Mouse (Mus musculus): ENCODE results near the gene Nup107.

The Nup107 gene

DNA sequence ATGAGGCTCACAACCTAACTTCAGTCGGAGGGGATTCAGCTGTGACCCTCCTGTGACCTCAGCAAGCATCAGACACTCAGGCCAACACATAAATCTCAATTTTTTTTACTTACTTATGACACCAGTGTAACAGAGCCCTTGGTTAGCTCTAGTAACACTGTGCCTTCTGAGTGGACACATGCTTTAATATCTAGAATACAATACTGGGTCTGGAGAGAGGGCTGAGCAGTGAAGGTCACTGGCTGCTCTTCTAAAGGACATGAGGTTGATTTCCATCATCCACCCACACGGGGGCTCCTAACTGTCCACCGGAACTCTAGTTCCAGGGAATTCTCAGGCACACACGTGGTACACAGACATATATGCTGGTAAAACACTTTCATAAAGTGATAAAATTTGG lies 13.6 kb downstream of the Nup107 start:
- DNase-seq (ENCODE audit: low read depth, low spot score), result no peak

DNA sequence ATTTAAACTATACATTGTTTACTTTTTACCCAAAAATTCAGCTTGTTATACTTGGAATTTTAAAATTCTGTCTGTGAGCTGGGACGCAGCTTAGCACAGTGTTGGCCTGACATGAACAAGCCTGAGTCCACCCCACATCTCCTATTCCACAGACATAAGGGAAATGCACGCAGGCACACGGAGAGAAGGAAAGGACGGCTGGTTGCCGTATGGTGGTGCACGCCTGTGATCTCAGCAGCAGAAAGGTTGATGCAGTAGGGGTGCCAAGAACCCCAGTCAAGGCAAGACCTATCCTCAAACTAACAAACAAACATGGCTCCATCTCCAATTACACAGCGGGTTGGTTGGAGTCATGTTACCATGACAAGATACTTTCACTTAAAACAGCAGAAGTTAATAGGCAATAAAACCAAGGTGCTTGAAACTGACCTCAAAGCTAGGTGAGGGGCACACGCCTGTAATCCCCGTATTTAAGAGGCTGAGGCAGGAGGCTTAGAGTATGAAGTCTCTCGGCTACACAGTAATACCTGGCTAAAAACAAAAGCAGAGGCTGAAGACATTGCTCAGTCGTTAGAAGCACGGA lies 14.1 kb downstream of the Nup107 start:
- no peak for DNase-seq (ENCODE audit: low read depth, low spot score)

DNA sequence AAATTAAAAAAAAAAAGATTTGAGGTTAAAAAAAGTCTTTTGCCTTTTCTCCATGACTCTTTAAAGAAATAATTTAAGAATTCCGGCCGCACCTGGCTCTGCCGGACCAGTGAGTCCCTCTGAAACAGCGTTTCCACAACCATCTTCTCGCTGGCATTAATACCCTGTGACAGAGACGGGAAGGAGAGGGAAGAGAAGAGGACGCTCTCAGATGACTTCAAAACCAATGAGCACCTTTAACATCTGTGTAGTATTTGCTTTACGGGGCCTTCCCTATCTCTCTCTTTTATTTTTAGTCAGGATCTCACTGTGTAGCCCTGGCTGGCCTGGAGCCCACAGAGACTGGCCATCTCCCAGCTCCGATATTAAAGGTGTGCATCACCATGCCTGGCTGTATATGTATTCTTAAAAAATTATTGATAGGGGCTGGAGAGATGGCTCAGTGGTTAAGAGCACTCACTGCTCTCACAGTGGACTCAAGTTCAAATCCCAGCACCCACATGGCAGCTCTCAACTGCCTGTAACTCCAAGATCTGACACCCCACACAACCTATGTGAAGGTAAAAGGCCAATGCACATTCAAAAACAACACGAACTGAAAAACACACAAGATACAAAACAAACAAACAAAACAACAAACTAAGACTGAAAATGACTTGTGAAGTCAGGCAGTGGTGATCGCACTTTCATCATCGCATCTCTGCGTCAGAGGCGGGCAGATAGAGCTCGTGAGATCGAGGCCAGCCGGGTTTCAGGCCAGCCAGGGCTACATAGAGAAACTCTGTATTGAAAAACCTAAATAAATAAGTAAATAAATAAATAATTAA lies 14.8 kb downstream of the Nup107 start:
- no peak for DNase-seq (ENCODE audit: low read depth, low spot score)

DNA sequence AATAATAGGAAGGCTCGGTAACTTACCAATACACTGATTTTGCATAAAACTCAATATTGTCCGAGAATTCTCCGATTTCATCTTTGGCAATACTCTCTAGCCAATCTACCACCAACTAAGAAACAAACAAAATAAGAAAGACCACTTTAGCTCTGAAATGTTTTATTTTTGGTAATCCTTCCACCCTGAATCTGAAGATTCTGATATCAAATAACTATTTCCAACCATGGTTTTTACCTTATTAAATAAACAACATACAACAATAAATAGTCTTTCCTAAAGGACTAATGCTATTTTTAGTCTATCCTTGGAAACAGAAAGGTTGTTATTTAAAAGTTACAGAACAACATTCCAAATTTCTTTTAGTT lies 15.4 kb downstream of the Nup107 start:
- no peak for DNase-seq (ENCODE audit: low read depth, low spot score)

DNA sequence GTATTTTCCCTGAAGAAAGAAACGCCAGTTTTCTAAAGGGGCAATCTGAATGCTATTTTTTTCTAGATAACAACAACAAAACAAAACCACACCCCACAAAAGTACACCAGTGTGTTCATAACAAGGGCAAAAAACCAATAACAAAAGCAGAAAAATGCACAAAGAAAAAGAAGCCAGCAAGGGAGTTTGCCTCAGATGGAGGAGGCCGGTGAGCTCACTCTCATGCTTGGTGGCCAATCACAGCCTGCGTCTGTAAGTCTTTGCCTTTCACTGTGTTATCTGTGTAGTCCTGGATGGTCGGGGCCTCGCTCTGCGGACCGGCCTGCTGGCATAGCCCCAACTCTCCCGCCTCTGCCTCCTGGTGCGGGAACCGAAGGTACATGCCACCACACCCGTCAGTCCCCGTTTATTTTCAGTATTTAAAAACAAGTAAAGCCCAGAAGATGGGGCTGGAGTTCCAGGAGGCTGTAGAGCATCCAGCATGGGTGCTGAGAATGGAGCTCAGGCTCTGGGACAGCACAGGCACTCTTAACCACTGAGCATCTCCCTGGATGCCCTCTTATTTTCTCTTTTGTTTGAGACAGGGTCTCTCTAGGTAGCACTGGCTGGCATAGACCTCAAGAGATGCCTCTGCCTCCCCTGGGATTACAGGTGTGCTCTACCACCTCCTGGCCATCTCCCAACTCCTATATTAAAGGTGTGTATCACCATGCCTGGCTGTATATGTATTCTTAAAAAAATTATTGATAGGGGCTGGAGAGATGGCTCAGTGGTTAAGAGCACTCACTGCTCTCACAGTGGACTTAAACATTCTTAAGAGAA lies 16.0 kb downstream of the Nup107 start:
- DNase-seq (ENCODE audit: low read depth, low spot score), result no peak

DNA sequence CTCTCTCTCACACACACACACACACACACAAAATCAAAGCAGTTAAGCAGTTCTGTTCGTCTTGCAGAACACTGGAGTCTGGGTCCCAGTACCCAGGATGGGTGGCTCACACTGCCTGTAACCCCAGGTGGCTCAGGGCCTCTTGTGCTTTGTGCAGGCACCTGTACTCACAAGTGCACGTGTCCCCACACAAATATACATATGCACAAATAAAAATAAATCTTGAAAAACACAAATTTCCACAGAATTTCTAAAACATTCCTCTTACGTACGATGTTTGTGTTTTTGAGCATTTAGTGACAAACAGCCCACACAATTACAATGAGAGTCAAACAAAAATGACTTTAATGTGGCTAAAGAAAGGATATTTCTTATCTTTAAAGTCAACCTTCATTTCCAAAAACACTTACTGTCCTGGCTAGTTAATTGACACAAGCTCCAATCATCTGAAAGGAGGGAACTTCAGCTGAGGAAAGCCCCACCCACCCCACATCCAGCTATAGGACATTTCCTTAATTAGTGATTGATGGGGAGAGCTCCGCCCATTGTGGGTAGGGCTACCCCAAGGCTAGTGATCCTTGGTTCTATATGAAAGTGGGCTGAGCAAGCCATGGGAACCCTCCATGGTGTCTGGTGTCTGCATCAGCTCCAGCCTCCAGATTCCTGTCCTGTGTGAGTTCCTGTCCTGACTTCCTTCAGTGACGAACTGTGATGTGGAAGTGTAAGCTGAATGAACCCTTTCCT lies 16.9 kb downstream of the Nup107 start:
- DNase-seq (ENCODE audit: low read depth, low spot score), result peak; percentile 78

DNA sequence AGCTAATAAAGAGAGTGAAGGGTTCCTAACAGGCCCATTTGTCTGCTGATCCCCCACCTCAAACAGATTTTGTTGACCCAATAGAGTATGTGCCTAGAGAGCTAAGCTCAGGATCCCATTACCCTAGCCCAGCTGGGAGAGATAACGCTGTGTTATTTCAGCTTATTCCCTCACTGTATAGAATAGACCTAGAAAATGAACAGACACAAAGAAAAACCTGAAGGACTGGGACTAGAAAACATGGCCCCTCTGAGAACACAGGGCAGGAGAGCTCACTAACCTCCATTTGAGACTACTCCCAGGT lies 17.7 kb downstream of the Nup107 start:
- DNase-seq (ENCODE audit: low read depth, low spot score), result no peak

DNA sequence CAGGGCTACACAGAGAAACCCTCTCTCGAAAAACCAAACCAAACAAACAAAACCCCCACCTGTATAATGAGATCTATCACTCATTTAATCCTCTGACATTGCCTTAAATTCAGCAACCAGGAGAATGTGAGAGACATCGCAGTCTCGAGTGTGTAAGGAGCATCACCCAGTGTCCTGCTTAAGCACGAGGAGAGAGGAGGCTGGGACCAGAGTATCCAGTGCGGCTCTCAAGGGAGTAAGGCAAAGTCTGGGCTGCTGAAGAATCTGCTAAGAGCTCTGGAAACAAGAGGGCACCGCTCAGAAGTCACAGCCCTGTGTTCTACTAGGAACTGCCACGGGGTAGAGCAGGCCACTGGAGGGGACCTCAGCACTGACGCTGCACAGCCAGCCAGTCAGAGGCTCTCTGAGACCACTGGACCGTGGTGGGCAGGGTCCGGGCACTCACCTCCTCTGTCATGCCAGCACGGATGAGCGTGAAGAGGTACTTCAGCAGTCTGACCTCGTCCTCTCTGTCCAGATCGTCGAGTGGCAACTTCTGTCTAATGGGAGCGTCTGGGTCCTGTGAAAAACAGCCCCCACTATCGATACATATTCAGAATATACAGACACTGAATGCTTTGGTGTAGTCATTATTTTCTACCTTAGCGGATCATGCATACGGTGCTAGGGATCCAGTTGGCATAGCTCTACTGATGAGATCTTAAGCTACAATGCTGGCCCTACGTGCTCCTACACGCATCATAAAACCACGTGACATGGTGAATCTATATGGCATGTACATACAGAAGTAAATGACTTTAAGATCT lies 18.3 kb downstream of the Nup107 start:
- no peak for DNase-seq (ENCODE audit: low read depth, low spot score)

DNA sequence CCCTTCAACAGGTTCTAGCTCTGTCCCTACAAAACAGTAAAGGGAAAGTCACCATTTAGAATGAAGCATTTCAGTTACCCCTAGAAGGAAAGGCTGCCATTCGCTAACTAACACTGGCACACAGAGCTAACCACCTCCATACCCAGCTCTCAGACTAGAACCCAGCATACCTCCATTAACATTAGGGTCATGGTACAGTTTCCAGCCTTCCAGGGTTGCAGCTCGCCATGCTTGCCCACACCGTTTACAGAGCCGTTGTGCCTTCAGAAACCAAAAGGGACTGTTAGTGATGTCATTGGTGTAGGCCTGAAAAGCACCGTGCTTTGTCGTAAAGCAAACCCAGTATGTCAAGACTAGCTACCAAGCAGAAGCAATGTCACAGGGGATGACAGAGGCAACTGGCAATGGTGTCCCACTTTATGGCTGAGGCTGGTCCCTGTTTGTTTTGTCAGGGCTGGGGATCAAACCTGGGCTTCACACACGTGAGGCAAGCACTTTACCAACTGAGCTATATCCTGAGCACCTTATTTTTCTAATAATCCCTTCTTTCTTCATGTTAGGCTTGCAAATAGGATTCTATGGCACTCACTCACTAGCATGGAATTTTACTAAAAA lies 19.3 kb downstream of the Nup107 start:
- no peak for DNase-seq (ENCODE audit: low read depth, low spot score)

DNA sequence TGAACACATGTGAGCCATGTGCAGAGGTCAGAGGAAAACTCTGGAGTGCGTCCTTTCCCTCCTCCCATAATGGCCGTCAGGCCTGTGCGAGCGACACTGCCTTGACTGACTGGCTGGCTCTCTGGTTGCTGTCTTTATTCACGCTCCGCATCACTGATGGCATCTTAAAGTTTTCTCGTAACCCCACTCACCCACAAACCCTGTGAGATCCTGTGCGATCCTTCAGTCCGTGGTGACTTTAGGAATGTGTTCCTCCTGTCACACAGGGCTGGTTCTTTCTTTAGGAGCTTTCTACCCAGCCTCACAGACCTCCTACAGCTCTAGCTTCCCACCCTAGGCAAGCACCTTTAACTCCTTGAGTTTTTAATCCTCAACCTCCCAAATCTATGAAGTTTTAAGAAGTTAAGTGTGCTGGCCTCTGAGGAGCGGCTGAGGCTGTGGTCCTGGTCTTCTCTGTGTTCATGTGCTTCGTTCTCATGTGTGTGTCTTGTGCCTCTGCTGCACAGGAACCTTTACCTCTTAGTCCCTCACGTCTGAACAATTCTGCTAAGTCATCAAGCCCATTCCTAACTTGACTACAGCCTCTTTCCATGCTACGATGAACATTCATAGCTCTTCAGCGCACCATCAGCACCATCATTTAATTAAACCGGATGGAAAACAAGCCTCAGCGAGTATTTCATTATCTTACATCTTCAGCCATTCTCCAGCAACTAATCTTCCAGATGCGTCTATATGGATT lies 20.0 kb downstream of the Nup107 start:
- no peak for DNase-seq (ENCODE audit: low read depth, low spot score)

DNA sequence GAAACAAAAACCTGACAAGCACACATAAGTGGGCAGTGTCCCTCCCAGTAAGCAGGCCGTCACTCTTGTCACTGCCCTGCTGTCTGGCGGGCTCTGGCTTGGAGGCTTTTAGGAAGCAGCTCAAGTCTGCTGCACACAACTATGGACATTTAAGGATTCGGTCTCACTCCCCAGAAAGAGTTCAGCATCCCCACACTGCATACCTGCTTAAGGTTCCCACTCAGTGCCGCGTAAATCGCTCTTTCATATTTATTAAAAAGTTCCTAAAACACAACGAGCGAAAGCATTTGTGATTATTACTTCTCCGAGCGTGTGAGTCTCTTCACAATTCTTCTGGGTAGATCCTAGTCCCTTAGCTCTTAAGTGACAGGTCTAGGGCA lies 21.4 kb downstream of the Nup107 start:
- DNase-seq (ENCODE audit: low read depth, low spot score), result no peak

DNA sequence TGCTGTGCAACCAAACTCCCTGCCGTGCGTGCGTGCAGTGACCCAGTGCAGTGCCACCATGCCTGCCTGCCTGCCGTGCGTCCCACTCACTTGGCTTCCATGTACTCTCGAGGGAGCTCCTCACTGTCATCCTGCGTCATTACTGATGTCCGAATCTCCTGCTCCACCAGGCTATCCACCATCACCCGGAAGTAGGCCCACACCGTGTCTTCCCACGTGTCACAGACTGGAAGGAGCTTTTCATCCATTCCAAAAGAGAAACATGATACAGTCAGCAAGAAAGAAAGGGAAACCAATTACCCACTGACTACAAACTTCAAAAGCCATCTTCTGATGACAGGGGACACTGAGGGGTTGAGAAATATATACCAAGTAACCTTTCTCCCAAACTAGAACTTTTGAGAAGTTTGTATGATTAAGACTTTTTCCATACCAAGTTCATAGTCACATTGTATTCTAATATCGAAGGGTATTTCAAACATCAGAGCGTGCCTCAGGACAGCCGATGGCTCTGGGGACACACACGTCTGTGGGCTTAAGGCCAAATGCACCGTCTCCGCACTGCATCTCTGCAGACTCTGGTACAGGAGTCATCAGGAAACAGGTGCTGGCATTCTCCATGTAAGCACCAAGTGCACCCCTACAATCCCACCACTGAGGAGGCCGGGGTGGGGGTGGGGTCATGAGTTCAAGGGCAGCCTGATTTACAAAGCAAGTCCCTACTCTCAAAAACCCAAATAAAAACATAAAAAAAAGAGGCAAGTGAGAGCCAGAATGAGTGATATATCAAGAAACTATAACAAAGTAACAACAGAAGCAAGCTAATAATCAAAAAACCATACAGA lies 22.0 kb downstream of the Nup107 start:
- no peak for DNase-seq (ENCODE audit: low read depth, low spot score)

DNA sequence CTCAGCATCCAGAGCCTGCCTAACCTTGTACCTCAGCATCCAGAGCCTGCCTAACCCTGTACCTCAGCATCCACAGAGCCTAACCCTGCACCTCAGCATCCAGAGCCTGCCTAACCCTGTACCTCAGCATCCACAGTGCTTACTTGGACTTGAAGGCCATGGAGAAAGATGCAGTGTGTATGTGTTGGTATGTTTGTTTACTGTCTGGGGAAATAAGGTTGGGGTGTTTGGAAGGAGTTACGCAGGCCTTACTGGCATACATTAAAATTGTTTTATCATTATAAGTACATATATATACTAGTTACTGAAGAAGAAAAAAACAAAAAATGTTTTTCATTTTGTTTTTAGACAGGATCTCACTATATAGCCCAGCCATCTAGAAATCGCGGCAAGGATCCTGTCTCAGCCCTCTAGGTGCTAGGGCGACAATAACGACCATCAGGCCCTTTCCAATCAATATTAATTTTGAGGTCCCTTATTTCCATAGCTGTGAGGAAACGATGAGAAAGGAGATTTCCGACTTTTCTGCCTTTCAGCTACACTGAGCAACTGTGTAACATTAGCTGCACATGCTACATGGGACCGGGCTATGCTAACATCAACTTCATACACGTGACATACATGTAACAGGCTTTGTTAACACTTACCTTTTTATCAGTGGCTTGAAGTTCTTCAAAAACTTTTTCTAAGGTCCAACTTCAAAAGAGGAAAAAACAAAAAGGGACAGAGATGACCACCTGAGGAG lies 22.8 kb downstream of the Nup107 start:
- DNase-seq (ENCODE audit: low read depth, low spot score), result no peak

DNA sequence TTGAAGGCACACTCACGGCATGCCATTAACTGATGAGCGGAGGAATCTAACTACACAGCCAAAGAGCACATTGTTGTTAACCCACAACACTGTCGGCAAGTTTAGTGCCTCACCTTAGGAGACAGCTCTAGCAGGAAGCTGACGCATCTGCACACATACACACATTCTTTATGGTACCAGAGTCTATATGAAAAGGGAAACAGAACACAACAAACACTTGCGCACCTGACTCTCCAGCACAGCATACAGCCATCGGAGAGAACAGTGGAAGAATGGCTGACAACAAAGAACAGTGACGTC lies 24.4 kb downstream of the Nup107 start:
- DNase-seq (ENCODE audit: low read depth, low spot score), result no peak

DNA sequence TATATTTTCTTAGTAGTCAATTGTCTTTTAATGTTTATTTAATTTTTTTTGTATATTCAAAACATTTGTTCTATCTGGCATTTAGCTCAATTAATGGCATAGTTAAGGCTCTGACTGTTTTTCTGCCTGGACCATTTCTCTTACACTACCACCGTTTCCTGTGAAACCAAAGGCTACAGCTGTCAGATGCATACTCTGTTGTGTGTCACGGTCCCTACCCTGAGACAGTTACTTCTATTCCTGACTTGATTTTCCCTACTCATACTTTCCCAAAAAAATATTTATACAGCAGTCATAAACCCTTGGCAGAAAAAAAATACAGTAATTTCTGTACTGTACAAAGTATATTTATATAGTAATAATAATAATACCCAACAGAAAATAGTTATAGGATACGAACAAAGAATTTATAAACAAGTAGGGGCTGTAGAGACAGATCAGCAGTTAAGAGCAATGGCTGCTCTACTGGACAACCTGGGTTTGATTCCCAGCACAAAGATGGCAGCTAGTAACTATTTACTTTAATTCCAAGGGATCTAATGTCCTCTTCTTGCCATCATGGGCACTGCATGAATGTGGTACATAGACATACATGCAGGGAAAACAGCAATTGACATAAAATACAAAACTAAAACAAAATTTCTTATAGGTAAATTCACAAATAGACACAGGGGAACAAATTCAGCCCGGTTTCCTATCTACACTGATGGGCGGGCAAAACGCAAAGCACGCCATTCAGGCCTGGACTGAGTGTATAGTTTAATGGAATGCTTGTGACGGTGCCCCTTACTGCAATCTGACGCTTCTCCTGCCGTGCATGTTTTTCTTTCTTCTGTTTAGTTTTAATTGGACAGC lies 25.0 kb downstream of the Nup107 start:
- no peak for DNase-seq (ENCODE audit: low read depth, low spot score)

DNA sequence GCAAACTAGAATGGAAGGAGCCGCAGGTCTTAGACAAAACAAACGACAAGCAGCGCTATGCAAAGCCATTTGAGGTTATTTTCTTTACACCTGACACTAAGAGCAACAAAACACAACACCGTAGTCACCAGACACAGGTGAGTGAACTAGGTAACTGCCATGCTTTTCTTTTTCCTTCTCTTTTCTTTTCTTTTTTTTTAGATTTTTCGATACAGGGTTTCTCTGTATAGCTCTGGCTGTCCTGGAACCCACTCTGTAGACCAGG lies 25.7 kb downstream of the Nup107 start:
- no peak for DNase-seq (ENCODE audit: low read depth, low spot score)

DNA sequence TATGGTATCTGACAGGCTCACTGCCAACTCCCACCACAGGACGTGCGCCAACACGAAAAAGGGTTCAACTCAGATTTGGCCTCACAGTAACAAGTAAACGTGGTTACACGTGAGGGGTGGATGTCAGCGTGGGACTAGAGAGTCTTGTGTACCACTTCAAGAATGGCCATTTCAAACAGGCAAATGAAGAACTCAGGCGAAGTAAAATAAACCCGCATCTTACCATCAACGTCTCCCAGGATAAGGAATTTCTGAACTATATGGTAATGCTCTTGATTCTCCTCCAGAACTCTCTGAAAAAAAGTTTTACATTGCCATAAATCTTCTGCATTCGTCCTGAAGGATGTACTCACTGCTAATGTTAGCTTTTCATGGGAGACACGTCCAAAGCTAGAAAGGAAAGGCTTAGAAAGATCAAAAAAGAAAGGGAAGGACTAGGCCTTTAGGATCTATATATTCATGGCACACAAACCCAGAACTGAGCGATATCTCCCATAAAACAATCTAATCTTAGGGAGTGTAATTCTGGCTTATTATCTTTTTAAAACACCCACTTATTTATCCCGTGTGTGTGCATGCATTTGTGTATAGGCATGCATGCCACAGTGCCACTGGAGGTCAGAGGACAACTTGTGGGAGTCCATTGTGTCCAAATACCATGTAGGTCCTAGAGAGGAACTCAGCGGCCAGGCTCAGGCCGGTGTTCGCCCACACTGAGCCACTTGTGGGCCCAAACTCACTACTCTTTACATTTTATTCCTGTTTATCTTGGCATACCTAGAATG lies 26.2 kb downstream of the Nup107 start:
- DNase-seq (ENCODE audit: low read depth, low spot score), result no peak

Measured in ZHBTc4 (cell line).